Mouse (Mus musculus) forebrain, embryonic 10.5 days (tissue): ENCODE data around the gene Gm45015. TPM values are rescaled to one million over a fixed set of nuclear protein-coding genes. Genes with fewer than 3 reads are reported as not detected.
"Not testable (repeated sequence)": the region's sequence is repeated elsewhere in the genome, so short reads cannot be mapped to it uniquely, and the experiment has no call there.

ENCODE experiments used
- DNase-seq: peaks from one replicate; pipeline ENCODE4 v3.0.0-alpha.2; 2017; ENCODE audit warnings: low spot score; ENCODE audit errors: extremely low spot score
- H3K27ac ChIP-seq: fragments of 300-500 bp; sonication (generic); 2 replicates; pipeline ENCODE4 v1.5.1; 2016; ENCODE audit warnings: mild to moderate bottlenecking
- H3K27me3 ChIP-seq: fragments of 300-500 bp; sonication (generic); 2 replicates; pipeline ENCODE4 v1.6.1; 2016; ENCODE audit warnings: mild to moderate bottlenecking; ENCODE audit not compliant: poor library complexity, severe bottlenecking
- H3K36me3 ChIP-seq: fragments of 300-500 bp; sonication (generic); replicated peaks from 2 replicates; pipeline ENCODE4 v1.6.1; 2016; ENCODE audit warnings: mild to moderate bottlenecking, moderate library complexity
- H3K4me1 ChIP-seq: fragments of 300-500 bp; sonication (generic); 2 replicates; pipeline ENCODE4 v1.6.1; 2016
- H3K4me3 ChIP-seq: fragments of 300-500 bp; sonication (generic); 2 replicates; pipeline ENCODE4 v1.5.1; 2016; ENCODE audit warnings: mild to moderate bottlenecking, moderate library complexity
- H3K9me3 ChIP-seq: fragments of 300-500 bp; sonication (generic); 2 replicates; pipeline ENCODE4 v1.6.1; 2016; ENCODE audit warnings: mild to moderate bottlenecking, moderate library complexity
- WGBS: fragments of 180-500 bp; shearing (Covaris S2); methylation state at CpG from one replicate; pipeline ENCODE4 v1.1.7; 2016; 5-methylcytosine and 5-hydroxymethylcytosine counted together
- polyA plus RNA-seq: library from polyadenylated mRNA; unstranded; fragments of >200 nt; fragmentation: Nextera tagmentation; extraction: Ambion mirVana; gene quantifications from 2 replicates; pipeline ENCODE4 v1.2.1, GENCODE M21; 2016

Gene Gm45015
- polyA plus RNA-seq, 1 experiment from 2014 or later, result not detected

DNA sequence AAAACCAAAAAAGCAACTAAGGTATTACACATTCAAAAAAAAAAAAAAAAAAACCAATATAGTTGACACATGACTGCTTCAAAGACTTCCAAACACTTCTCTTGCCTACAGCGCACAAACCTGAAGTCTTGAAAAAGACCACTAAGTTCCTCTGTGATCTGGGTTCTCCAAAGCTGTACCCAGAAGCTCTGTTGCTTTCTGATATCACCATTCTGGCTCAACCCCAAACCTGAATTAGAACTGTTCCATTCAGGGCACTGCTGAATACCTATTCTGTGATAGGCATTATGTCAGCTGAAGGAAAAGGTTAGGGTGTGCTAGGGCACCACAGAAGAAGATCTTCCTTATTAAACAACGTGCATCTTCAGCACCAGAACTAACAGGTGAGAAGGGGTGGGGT, 9.4 kb downstream of the Gm45015 start:
- 86% methylated on average over 2 of the region's 2 CpGs for WGBS
- no peak overlapping the region for H3K27ac ChIP-seq
- no peaks in the 10 kb centered on the region for H3K4me1 ChIP-seq
- no peaks in the 10 kb centered on the region for H3K9me3 ChIP-seq
- peaks cover 3% of the 10 kb centered on the region; the same call in 1 of the 2 replicates for H3K27me3 ChIP-seq
- no peak overlapping the region for H3K4me3 ChIP-seq
- H3K36me3 ChIP-seq, result no peaks in the 10 kb centered on the region
- DNase-seq, result no peak

DNA sequence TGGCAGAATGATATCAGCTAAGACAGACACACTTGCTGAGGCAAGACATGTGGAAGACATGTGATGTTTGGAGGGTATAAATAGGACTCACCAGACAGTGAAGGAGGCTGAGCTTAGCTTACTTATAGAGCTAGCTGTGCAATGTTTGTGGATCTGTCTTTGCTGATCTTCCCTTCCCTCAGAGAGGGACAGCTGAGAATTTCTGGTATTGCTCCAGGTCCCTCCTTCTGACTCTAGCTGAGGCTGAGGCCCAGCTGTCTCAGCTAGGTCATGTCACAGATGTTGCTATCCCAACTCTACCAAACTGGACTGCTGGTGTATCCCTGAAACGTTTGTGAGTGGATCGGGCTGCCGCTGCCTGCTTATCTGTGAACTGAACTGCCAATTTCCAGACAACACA, 15.6 kb downstream of the Gm45015 start:
- Histone ChIP-seq H3K4me3 (no peak overlapping the region), H3K27ac (no peak overlapping the region), H3K4me1 (no peaks in the 10 kb centered on the region), H3K9me3 (no peaks in the 10 kb centered on the region), H3K36me3 (no peaks in the 10 kb centered on the region), H3K27me3 (peaks cover 5% of the 10 kb centered on the region)
- no peak for DNase-seq
- WGBS, result 79% methylated on average over 3 of the region's 3 CpGs

DNA sequence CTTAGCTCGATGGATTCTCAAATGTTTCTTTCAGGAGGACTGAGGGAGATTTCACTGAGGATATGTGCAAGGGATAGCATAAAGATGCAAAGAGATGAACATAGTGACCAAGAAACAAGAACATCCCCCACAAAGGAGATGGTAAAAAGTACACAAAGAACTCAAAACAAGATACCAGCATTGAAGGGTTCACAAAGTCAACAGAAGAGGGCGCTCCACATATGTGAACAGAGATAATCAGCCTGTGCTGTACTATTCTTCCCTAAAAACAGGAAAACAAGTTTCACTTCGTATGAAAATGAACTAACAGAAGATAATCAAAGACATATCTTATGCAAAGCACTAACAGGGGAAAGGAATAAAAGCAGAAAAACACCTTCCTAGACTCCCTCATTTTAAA, 24.1 kb downstream of the Gm45015 start:
- no peak overlapping the region for H3K27ac ChIP-seq
- DNase-seq, result no peak
- H3K36me3 ChIP-seq, result no peaks in the 10 kb centered on the region
- H3K4me3 ChIP-seq, result no peak overlapping the region
- 39% methylated on average over 3 of the region's 3 CpGs for WGBS
- no peaks in the 10 kb centered on the region for H3K4me1 ChIP-seq
- H3K9me3 ChIP-seq, result no peaks in the 10 kb centered on the region
- H3K27me3 ChIP-seq, result peaks cover 3% of the 10 kb centered on the region; the same call in 1 of the 2 replicates

DNA sequence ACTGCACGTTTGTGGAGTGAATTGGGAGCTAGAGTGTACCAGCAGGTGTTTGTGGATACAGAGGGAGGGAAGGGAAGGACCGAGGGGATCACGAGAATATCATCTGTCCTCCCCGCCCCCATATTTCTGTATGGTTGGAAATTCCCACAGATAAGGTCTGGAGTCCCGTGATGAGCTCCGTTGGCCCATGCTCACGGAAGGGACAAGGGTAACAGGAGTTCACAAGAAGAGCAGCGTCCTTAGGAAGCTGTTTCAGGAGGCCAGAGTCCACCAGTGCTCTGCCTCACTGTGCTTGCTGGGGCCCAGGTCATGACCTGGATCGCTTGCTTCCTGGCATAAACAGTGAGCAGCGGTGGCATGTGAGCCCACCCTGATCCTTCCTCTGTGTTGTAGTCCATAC, 40.9 kb downstream of the Gm45015 start:
- not testable (repeated sequence) for H3K36me3 ChIP-seq, DNase-seq, H3K4me3 ChIP-seq, H3K4me1 ChIP-seq, H3K9me3 ChIP-seq, H3K27ac ChIP-seq, H3K27me3 ChIP-seq
- WGBS, result 82% methylated on average over 10 of the region's 10 CpGs

DNA sequence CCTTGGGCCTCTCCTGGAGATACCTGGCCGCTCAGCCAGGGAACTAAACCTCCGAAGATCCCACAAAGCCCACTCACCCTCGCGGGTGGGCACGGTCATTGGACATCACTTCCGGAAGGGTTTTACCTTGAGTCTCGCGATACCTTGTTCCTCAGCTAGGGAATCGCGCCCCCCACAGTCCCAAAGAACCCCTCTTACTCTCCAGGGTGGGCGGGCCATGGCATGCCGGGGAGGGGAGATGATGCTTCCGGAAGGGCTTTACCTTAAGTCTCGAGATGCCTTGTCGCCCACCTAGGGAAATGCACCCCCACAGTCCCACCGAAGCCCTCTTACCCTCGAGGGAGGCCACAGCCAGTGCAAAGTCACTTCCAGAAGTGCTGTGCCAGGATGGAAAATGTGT, 43.8 kb downstream of the Gm45015 start, which contains the start of the genes Xlr5a and Xlr5c:
Xlr5a (minus strand) TSS at position 101 of the 400 bp plus-strand sequence.
Xlr5c (minus strand) TSS at position 101 of the 400 bp plus-strand sequence.
- not testable (repeated sequence) for DNase-seq, H3K36me3 ChIP-seq, H3K4me1 ChIP-seq, H3K4me3 ChIP-seq, H3K27me3 ChIP-seq, H3K27ac ChIP-seq, H3K9me3 ChIP-seq
- WGBS, result 94% methylated on average over 16 of the region's 17 CpGs

Other genes with a start within 250 kb of the Gm45015 start
- 1.8 and 3.0 TPM in 2 replicates for gene Xlr3a, start 239.7 kb downstream of the Gm45015 start, polyA plus RNA-seq
- 0.05 TPM in 1 of 2 replicates, not detected in the other for gene Gm14685, start 219.8 kb downstream of the Gm45015 start, polyA plus RNA-seq
- not detected in 2 replicates for gene Xlr5b, start 188.0 kb downstream of the Gm45015 start, polyA plus RNA-seq
- not detected in 2 replicates for gene DXBay18, start 187.4 kb downstream of the Gm45015 start, polyA plus RNA-seq
- gene Spin2d, start 159.9 kb downstream of the Gm45015 start, polyA plus RNA-seq, result not detected in 2 replicates
- 8.7 and 9.1 TPM in 2 replicates for gene Xlr3b, start 144.6 kb downstream of the Gm45015 start, polyA plus RNA-seq
- gene Xlr4b, start 122.5 kb downstream of the Gm45015 start, polyA plus RNA-seq, result 0.37 and 0.52 TPM in 2 replicates
- gene F8a, start 108.5 kb downstream of the Gm45015 start, polyA plus RNA-seq, result 10.9 TPM in 2 replicates
- not detected in 2 replicates for gene Xlr4c, start 93.7 kb downstream of the Gm45015 start, polyA plus RNA-seq
- not detected in 2 replicates for gene Xlr3c, start 71.5 kb downstream of the Gm45015 start, polyA plus RNA-seq
- not detected in 2 replicates for gene Xlr5a, start 43.9 kb downstream of the Gm45015 start, polyA plus RNA-seq
- gene Xlr5c, start 43.9 kb downstream of the Gm45015 start, polyA plus RNA-seq, result not detected in 2 replicates
- 16.7 and 17.7 TPM in 2 replicates for gene Zfp275, start 5.8 kb upstream of the Gm45015 start, polyA plus RNA-seq
- gene Gm18336, start 61.9 kb upstream of the Gm45015 start, polyA plus RNA-seq, result not detected in 2 replicates
- 0.17 and 0.19 TPM in 2 replicates for gene Zfp92, start 74.3 kb upstream of the Gm45015 start, polyA plus RNA-seq
- not detected in 2 replicates for gene Trex2, start 98.5 kb upstream of the Gm45015 start, polyA plus RNA-seq
- gene Haus7, start 122.2 kb upstream of the Gm45015 start, polyA plus RNA-seq, result 87.8 and 88.7 TPM in 2 replicates
- 10.3 and 12.3 TPM in 2 replicates for gene Bgn, start 146.8 kb upstream of the Gm45015 start, polyA plus RNA-seq
- gene Atp2b3, start 166.2 kb upstream of the Gm45015 start, polyA plus RNA-seq, result 0.06 and 0.10 TPM in 2 replicates